Mouse (Mus musculus): Measurements from ENCODE around the gene Zmat1. TPM values are rescaled to one million over a fixed set of nuclear protein-coding genes. Genes with fewer than 3 reads are reported as not detected.
"Not testable (repeated sequence)": the region's sequence is repeated elsewhere in the genome, so short reads cannot be mapped to it uniquely, and the experiment has no call there.

Gene Zmat1
- polyA plus RNA-seq (2015; fragmentation: Nextera tagmentation; extraction: Ambion mirVana), result 5.4 and 5.5 TPM in 2 replicates

GRCm38 (mm10) chrX:135008720-135009470 is at the start of gene Zmat1:
Gene Zmat1 (minus strand): TSS chrX:135009209.
- Histone ChIP-seq H3K9ac (peak within 1 kb of the TSS; percentile 64), H3K27ac (peak within 1 kb of the TSS; percentile 94), H3K27me3 (no peaks in the 10 kb centered on the region), H3K4me2 (peak within 1 kb of the TSS; percentile 48), H3K4me1 (no peaks in the 10 kb centered on the region), H3K4me3 (peak within 1 kb of the TSS; percentile 64), H3K36me3 (no peaks in the 10 kb centered on the region), H3K9me3 (no peaks in the 10 kb centered on the region)
- WGBS, result 16% methylated on average over 37 of the region's 65 CpGs
- ATAC-seq (ENCODE audit: borderline replicate concordance, extremely low read depth, low FRiP score, low TSS enrichment), result peak; percentile 100

GRCm38 (mm10) chrX:135053939-135054338 is 44.9 kb upstream of the Zmat1 start:
- 69% methylated on average over 1 of the region's 1 CpGs for WGBS
- H3K9ac ChIP-seq; H3K36me3 ChIP-seq; H3K27me3 ChIP-seq; H3K4me3 ChIP-seq; H3K9me3 ChIP-seq; H3K4me2 ChIP-seq; H3K4me1 ChIP-seq; ATAC-seq (ENCODE audit: borderline replicate concordance, extremely low read depth, low FRiP score, low TSS enrichment); H3K27ac ChIP-seq: not testable (repeated sequence)

- Histone ChIP-seq H3K27ac (no peak overlapping the region), H3K4me2 (peak overlapping the region; percentile 55), H3K36me3 (no peaks in the 10 kb centered on the region), H3K4me3 (peak overlapping the region; percentile 21), H3K27me3 (peaks cover 14% of the 10 kb centered on the region; the same call in 1 of the 2 replicates), H3K9me3 (no peaks in the 10 kb centered on the region), H3K9ac (no peak overlapping the region), H3K4me1 (no peaks in the 10 kb centered on the region)
- no peak for ATAC-seq (ENCODE audit: borderline replicate concordance, extremely low read depth, low FRiP score, low TSS enrichment)
- 26% methylated on average over 22 of the region's 24 CpGs for WGBS
Measured at GRCm38 (mm10) chrX:135035962-135036375, 27.0 kb upstream of the Zmat1 start.

GRCm38 (mm10) chrX:135025135-135025534 is 16.1 kb upstream of the Zmat1 start:
- ATAC-seq (ENCODE audit: borderline replicate concordance, extremely low read depth, low FRiP score, low TSS enrichment), result no peak
- Histone ChIP-seq H3K4me1 (no peaks in the 10 kb centered on the region), H3K9me3 (no peaks in the 10 kb centered on the region), H3K27me3 (no peaks in the 10 kb centered on the region; the same call in 1 of the 2 replicates), H3K9ac (no peak overlapping the region), H3K4me3 (no peak overlapping the region), H3K4me2 (no peak overlapping the region), H3K27ac (no peak overlapping the region), H3K36me3 (no peaks in the 10 kb centered on the region)
- 76% methylated on average over 9 of the region's 9 CpGs for WGBS

GRCm38 (mm10) chrX:135011381-135011780 is 2.4 kb upstream of the Zmat1 start:
- no peak overlapping the region for H3K4me2 ChIP-seq
- H3K4me1 ChIP-seq, result no peaks in the 10 kb centered on the region
- no peaks in the 10 kb centered on the region for H3K27me3 ChIP-seq
- ATAC-seq (ENCODE audit: borderline replicate concordance, extremely low read depth, low FRiP score, low TSS enrichment), result no peak
- H3K27ac ChIP-seq, result no peak overlapping the region
- H3K4me3 ChIP-seq, result no peak overlapping the region
- no peaks in the 10 kb centered on the region for H3K9me3 ChIP-seq
- no peak overlapping the region for H3K9ac ChIP-seq
- WGBS, result 57% methylated on average over 3 of the region's 3 CpGs
- H3K36me3 ChIP-seq, result no peaks in the 10 kb centered on the region

- peak overlapping the region; percentile 41 for H3K4me2 ChIP-seq
- H3K36me3 ChIP-seq, result no peaks in the 10 kb centered on the region
- H3K4me1 ChIP-seq, result no peaks in the 10 kb centered on the region
- H3K27ac ChIP-seq, result peak overlapping the region; percentile 41; the same call in 1 of the 2 replicates
- no peaks in the 10 kb centered on the region for H3K27me3 ChIP-seq
- 0 out of 2 replicates have a peak, but pooled peaks have one; percentile 7 for ATAC-seq (ENCODE audit: borderline replicate concordance, extremely low read depth, low FRiP score, low TSS enrichment)
- no peaks in the 10 kb centered on the region for H3K9me3 ChIP-seq
- 27% methylated on average over 6 of the region's 6 CpGs for WGBS
- H3K9ac ChIP-seq, result peak overlapping the region; percentile 37; the same call in 1 of the 2 replicates
- peak overlapping the region; percentile 64 for H3K4me3 ChIP-seq
Measured at GRCm38 (mm10) chrX:135009471-135009815, 434 bp upstream of the Zmat1 start.

GRCm38 (mm10) chrX:135008021-135008420 is 988 bp downstream of the Zmat1 start:
- Histone ChIP-seq H3K4me2 (peak overlapping the region; percentile 48), H3K9me3 (no peaks in the 10 kb centered on the region), H3K27me3 (no peaks in the 10 kb centered on the region), H3K36me3 (no peaks in the 10 kb centered on the region), H3K4me3 (peak overlapping the region; percentile 64), H3K4me1 (no peaks in the 10 kb centered on the region), H3K27ac (peak overlapping the region; percentile 94), H3K9ac (no peak overlapping the region)
- ATAC-seq (ENCODE audit: borderline replicate concordance, extremely low read depth, low FRiP score, low TSS enrichment), result no peak
- 33% methylated on average over 5 of the region's 5 CpGs for WGBS

GRCm38 (mm10) chrX:134964546-134964945 is 44.5 kb downstream of the Zmat1 start, which contains the start of gene Nxf2:
Gene Nxf2 (minus strand): TSS chrX:134964754.
- no peaks in the 10 kb centered on the region for H3K4me1 ChIP-seq
- ATAC-seq (ENCODE audit: borderline replicate concordance, extremely low read depth, low FRiP score, low TSS enrichment), result no peak
- no peaks in the 10 kb centered on the region; the same call in 1 of the 2 replicates for H3K9me3 ChIP-seq
- 84% methylated on average over 19 of the region's 19 CpGs for WGBS
- no peaks in the 10 kb centered on the region for H3K36me3 ChIP-seq
- H3K27me3 ChIP-seq, result no peaks in the 10 kb centered on the region
- H3K27ac ChIP-seq, result no peak within 1 kb of the TSS
- H3K4me2 ChIP-seq, result peak within 1 kb of the TSS; percentile 52
- H3K9ac ChIP-seq, result peak within 1 kb of the TSS; percentile 29; the same call in 1 of the 2 replicates
- H3K4me3 ChIP-seq, result peak within 1 kb of the TSS; percentile 33

- Histone ChIP-seq H3K9ac (peak overlapping the region; percentile 29; the same call in 1 of the 2 replicates), H3K27ac (no peak overlapping the region), H3K9me3 (no peaks in the 10 kb centered on the region; the same call in 1 of the 2 replicates), H3K27me3 (no peaks in the 10 kb centered on the region), H3K4me3 (peak overlapping the region; percentile 33), H3K36me3 (no peaks in the 10 kb centered on the region), H3K4me2 (peak overlapping the region; percentile 52), H3K4me1 (no peaks in the 10 kb centered on the region)
- peak; percentile 95 for ATAC-seq (ENCODE audit: borderline replicate concordance, extremely low read depth, low FRiP score, low TSS enrichment)
- 62% methylated on average over 27 of the region's 53 CpGs for WGBS
Measured at GRCm38 (mm10) chrX:134963305-134964094, 45.5 kb downstream of the Zmat1 start.

- H3K36me3 ChIP-seq, result no peaks in the 10 kb centered on the region
- ATAC-seq (ENCODE audit: borderline replicate concordance, extremely low read depth, low FRiP score, low TSS enrichment), result no peak
- H3K4me1 ChIP-seq, result no peaks in the 10 kb centered on the region
- H3K4me2 ChIP-seq, result no peak overlapping the region
- no peaks in the 10 kb centered on the region for H3K27me3 ChIP-seq
- WGBS, result 24% methylated on average over 5 of the region's 5 CpGs
- H3K9ac ChIP-seq, result no peak overlapping the region
- H3K27ac ChIP-seq, result no peak overlapping the region
- H3K4me3 ChIP-seq, result no peak overlapping the region
- no peaks in the 10 kb centered on the region for H3K9me3 ChIP-seq
Measured at GRCm38 (mm10) chrX:134930361-134930760, 78.6 kb downstream of the Zmat1 start.

- WGBS, result 80% methylated on average over 5 of the region's 5 CpGs
- Histone ChIP-seq H3K36me3 (no peaks in the 10 kb centered on the region), H3K9ac (no peak overlapping the region), H3K4me3 (no peak overlapping the region), H3K9me3 (no peaks in the 10 kb centered on the region), H3K4me1 (no peaks in the 10 kb centered on the region), H3K4me2 (no peak overlapping the region), H3K27ac (no peak overlapping the region), H3K27me3 (no peaks in the 10 kb centered on the region)
- ATAC-seq (ENCODE audit: borderline replicate concordance, extremely low read depth, low FRiP score, low TSS enrichment), result no peak
Measured at GRCm38 (mm10) chrX:134929927-134930326, 79.1 kb downstream of the Zmat1 start.

GRCm38 (mm10) chrX:134925058-134925457 is 84.0 kb downstream of the Zmat1 start:
- no peak overlapping the region for H3K4me3 ChIP-seq
- H3K27ac ChIP-seq, result no peak overlapping the region
- H3K36me3 ChIP-seq, result no peaks in the 10 kb centered on the region
- H3K9me3 ChIP-seq, result no peaks in the 10 kb centered on the region
- ATAC-seq (ENCODE audit: borderline replicate concordance, extremely low read depth, low FRiP score, low TSS enrichment), result no peak
- H3K4me2 ChIP-seq, result no peak overlapping the region
- H3K9ac ChIP-seq, result no peak overlapping the region
- H3K4me1 ChIP-seq, result no peaks in the 10 kb centered on the region
- H3K27me3 ChIP-seq, result no peaks in the 10 kb centered on the region

Measured in lung, embryonic 15.5 days (tissue).